Mouse (Mus musculus) midbrain, embryonic 14.5 days (tissue): ENCODE measurements around the gene Abhd17c. TPM values are rescaled to one million over a fixed set of nuclear protein-coding genes. Genes with fewer than 3 reads are reported as not detected.
"Not testable (repeated sequence)": the region's sequence is repeated elsewhere in the genome, so short reads cannot be mapped to it uniquely, and the experiment has no call there.

ENCODE experiments used
- ATAC-seq: fragments of 200-750 bp; cut with Nextera tagmentation; 2 replicates; pipeline ENCODE4 v1.8.0; 2017; ENCODE audit warnings: moderate number of reproducible peaks, moderate library complexity; ENCODE audit not compliant: low FRiP score, low TSS enrichment
- DNase-seq: peaks from one replicate; pipeline ENCODE4 v3.0.0-alpha.2; 2015
- H3K27ac ChIP-seq: fragments of 300-500 bp; sonication (generic); replicated peaks from 2 replicates; pipeline ENCODE4 v1.5.1; 2014; ENCODE audit warnings: mild to moderate bottlenecking, low read depth, low read length, moderate library complexity
- H3K27me3 ChIP-seq: fragments of 300-500 bp; sonication (generic); 2 replicates; pipeline ENCODE4 v1.6.1; 2014; ENCODE audit warnings: low read length, control low read depth, mixed read lengths; ENCODE audit not compliant: control insufficient read depth, insufficient read depth
- H3K36me3 ChIP-seq: fragments of 300-500 bp; sonication (generic); 2 replicates; pipeline ENCODE4 v1.6.1; 2014; ENCODE audit warnings: low read length, control low read depth; ENCODE audit not compliant: control insufficient read depth, insufficient read depth
- H3K4me1 ChIP-seq: fragments of 300-500 bp; sonication (generic); 2 replicates; pipeline ENCODE4 v1.6.1; 2014; ENCODE audit warnings: mild to moderate bottlenecking, antibody characterized with exemption, low read length, control low read depth; ENCODE audit not compliant: control insufficient read depth, insufficient read depth
- H3K4me2 ChIP-seq: fragments of 300-500 bp; sonication (generic); 2 replicates; pipeline ENCODE4 v1.6.1; 2014; ENCODE audit warnings: mild to moderate bottlenecking, low read length, moderate library complexity
- H3K4me3 ChIP-seq: fragments of 300-500 bp; sonication (generic); replicated peaks from 2 replicates; pipeline ENCODE4 v1.5.1; 2014; ENCODE audit warnings: low read depth, low read length
- H3K9ac ChIP-seq: fragments of 300-500 bp; sonication (generic); replicated peaks from 2 replicates; pipeline ENCODE4 v1.6.1; 2014; ENCODE audit warnings: mild to moderate bottlenecking, low read length, moderate library complexity
- H3K9me3 ChIP-seq: fragments of 300-500 bp; sonication (generic); 2 replicates; pipeline ENCODE4 v1.6.1; 2016; ENCODE audit warnings: low read length, control low read depth, mixed read lengths; ENCODE audit not compliant: control insufficient read depth
- WGBS: fragments of 180-500 bp; shearing (Covaris S2); extraction: QIAGEN DNeasy Blood & Tissue Kit; methylation state at CpG from one replicate; pipeline ENCODE4 v1.1.7; 2014; 5-methylcytosine and 5-hydroxymethylcytosine counted together
- polyA plus RNA-seq: library from polyadenylated mRNA; unstranded; fragments of >200 nt; fragmentation: Nextera tagmentation; extraction: Ambion mirVana; gene quantifications from 2 replicates; pipeline ENCODE4 v1.2.1, GENCODE M21; 2014

Gene Abhd17c
- polyA plus RNA-seq, 1 experiment from 2014 or later: 50.3 TPM

DNA sequence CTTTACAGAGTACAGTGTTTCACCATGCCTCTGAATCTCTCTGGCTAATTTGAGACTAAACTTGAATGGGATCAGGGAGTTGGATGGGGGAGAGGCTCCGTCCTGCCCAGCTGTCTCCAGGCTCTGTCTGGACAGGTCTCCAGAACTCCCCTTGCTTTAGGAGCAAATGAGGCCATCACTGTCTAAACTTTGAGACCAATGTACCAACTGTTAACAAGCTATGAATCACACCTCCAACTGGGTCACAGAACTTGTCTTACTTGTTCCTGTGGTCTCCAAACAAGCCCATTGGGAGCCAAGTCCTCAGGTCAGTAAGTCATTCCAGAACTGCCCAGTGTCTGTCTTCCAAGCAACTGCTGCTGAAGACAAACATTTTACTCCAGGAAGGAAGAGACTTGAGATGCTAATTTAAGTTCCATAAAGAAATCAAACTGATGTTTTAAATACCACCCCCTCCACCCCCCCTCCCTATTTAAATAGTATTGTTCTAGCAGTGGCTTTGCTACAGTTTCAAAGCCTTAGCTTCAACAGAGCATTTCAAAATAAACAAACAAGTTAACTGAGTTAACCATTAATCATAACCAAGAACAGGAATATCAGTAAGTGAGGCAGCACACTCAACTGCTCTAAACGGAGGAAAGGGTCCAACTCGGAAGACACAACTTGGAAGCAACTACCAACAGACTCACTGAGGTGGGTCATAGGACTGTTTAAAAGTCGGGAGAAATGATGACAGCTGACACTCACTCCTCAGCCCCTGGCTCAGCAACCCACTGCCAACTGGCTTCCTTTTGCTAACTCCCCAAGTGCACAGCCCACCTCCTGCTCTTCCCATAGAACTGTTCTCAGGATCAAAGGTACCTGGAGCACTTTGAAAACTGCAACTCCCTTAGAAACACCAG is 15.6 kb downstream of the Abhd17c start:
- Histone ChIP-seq H3K4me3 (no peak overlapping the region), H3K4me2 (no peak overlapping the region), H3K27me3 (no peaks in the 10 kb centered on the region), H3K36me3 (no peaks in the 10 kb centered on the region), H3K27ac (no peak overlapping the region), H3K9me3 (no peaks in the 10 kb centered on the region), H3K4me1 (peaks cover 7% of the 10 kb centered on the region), H3K9ac (no peak overlapping the region)
- WGBS: 86% methylated on average over 4 of the region's 4 CpGs
- DNase-seq (no peak), ATAC-seq (no peak)

DNA sequence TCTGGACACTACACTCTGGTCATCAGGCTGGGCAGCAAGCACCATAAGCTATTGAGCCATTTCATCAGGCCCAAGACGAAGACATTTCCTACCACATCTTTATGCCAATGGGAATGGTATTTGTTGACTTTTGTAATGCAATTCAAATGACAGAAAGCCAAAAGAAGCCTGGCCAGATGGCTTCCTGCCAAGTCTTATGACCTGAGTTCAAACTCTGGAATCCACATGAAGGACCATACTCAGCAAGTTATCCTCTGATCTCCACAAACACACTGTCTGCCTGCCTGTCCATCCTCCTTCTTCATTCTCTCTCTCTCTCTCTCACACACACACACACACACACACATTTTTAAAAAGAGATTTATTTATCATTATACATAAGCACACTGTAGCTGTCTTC is 19.0 kb downstream of the Abhd17c start:
- DNase-seq: no peak
- Histone ChIP-seq H3K9ac (no peak overlapping the region), H3K4me2 (no peak overlapping the region), H3K36me3 (no peaks in the 10 kb centered on the region), H3K9me3 (no peaks in the 10 kb centered on the region), H3K27me3 (no peaks in the 10 kb centered on the region), H3K27ac (no peak overlapping the region), H3K4me3 (no peak overlapping the region), H3K4me1 (no peaks in the 10 kb centered on the region)
- ATAC-seq: no peak
- 79% methylated on average over 1 of the region's 1 CpGs for WGBS

DNA sequence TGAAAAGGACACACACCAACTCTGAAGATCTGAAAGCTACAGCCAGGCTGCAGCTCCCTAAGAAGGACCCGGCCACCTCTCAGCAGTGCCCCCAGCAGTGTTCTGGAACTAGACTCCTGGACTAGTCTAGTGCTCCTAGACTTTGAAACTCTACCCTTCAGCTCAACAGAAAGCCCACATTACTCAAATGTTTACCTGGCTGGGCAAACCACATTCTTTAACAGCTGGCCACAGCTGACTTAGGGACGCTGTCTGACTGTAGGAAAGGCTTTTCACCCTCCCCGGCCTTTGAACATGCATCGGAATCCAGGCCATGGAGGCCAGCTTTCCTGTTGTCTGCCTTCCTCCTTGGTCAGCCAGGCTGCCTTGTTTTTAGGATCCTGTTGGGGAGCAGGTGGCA is 20.0 kb downstream of the Abhd17c start:
- no peak overlapping the region for H3K4me2 ChIP-seq
- no peaks in the 10 kb centered on the region for H3K27me3 ChIP-seq
- H3K9ac ChIP-seq: no peak overlapping the region
- H3K9me3 ChIP-seq: no peaks in the 10 kb centered on the region
- no peaks in the 10 kb centered on the region for H3K4me1 ChIP-seq
- H3K36me3 ChIP-seq: no peaks in the 10 kb centered on the region
- WGBS: 93% methylated on average over 4 of the region's 4 CpGs
- ATAC-seq (no peak), DNase-seq (no peak)
- no peak overlapping the region for H3K27ac ChIP-seq
- H3K4me3 ChIP-seq: no peak overlapping the region

DNA sequence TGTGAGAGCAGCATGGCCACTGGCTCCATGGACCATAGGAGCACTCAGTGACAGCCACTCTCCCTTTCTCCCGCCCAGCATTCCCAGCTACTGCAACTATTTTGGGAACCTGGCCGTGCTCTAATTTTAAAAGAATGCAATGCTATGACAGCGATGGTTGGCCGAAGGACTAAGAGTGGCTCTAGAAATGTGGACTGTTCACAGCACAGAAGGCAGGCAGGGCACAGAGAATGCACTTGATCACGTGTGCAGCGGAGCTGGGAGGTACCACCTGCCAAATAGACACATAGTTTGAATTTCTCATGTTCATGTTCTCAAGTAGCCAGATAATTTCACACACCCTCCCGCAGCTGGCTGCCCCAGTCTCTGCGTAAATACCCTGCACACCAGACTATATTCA is 23.0 kb downstream of the Abhd17c start:
- no peak for DNase-seq
- WGBS: 87% methylated on average over 8 of the region's 8 CpGs

DNA sequence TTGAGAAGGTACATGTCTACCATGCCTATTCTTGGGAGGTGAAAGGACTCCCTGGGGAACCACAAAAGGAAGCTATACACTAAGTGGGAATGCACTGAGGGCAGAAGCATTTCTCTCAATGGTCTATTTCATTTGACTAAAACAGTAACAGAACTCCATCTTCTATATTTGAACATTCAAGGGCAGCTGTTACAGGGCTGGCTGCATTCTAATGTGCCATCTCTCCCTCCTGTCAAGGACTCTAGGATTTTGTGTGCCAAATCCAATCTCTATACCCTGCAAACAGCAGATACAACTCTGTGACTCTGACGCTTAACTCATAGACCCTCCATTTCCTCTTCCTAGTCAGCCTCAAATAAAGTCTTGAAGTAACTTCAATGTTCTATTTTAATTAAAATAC is 26.0 kb downstream of the Abhd17c start:
- H3K4me2 ChIP-seq: no peak overlapping the region
- no peaks in the 10 kb centered on the region for H3K36me3 ChIP-seq
- no peak overlapping the region for H3K9ac ChIP-seq
- H3K27ac ChIP-seq: no peak overlapping the region
- 93% methylated on average over 1 of the region's 1 CpGs for WGBS
- H3K27me3 ChIP-seq: no peaks in the 10 kb centered on the region
- no peaks in the 10 kb centered on the region for H3K9me3 ChIP-seq
- no peak overlapping the region for H3K4me3 ChIP-seq
- DNase-seq (no peak), ATAC-seq (no peak)
- H3K4me1 ChIP-seq: peaks cover 7% of the 10 kb centered on the region; the same call in 1 of the 2 replicates

More for the DNA sequence above, 23.0 kb downstream of the Abhd17c start:
- 0 out of 2 replicates have a peak, but pooled peaks cover 3% of the 10 kb centered on the region for H3K4me1 ChIP-seq
- no peak overlapping the region for H3K4me3 ChIP-seq
- H3K27ac ChIP-seq: no peak overlapping the region
- no peaks in the 10 kb centered on the region for H3K27me3 ChIP-seq
- no peak overlapping the region for H3K4me2 ChIP-seq
- no peak overlapping the region for H3K9ac ChIP-seq
- no peak for ATAC-seq
- H3K36me3 ChIP-seq: no peaks in the 10 kb centered on the region
- no peaks in the 10 kb centered on the region for H3K9me3 ChIP-seq

DNA sequence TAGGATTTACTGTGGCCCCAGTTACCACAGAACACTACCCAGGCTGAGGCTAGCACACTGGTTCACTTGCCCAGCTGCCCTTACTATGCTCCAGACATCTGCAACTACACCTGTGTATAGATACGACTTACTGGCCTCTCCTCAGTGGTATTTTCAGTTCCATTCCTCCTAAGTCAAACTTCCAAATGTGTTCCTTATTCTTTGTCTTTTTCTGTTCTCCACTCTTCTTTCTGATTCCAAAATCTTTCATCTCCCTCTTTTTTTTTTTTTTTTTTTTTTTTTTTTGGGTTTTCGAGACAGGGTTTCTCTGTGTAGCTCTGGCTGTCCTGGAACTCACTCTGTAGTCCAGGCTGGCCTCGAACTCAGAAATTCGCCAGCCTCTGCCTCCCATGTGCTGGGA is 28.0 kb downstream of the Abhd17c start:
- not testable (repeated sequence) for H3K9me3 ChIP-seq, H3K27me3 ChIP-seq, H3K4me2 ChIP-seq, ATAC-seq, H3K27ac ChIP-seq, H3K4me3 ChIP-seq, H3K9ac ChIP-seq, DNase-seq, H3K36me3 ChIP-seq
- peaks cover 17% of the 10 kb centered on the region; the same call in 1 of the 2 replicates for H3K4me1 ChIP-seq
- WGBS: 96% methylated on average over 3 of the region's 4 CpGs

DNA sequence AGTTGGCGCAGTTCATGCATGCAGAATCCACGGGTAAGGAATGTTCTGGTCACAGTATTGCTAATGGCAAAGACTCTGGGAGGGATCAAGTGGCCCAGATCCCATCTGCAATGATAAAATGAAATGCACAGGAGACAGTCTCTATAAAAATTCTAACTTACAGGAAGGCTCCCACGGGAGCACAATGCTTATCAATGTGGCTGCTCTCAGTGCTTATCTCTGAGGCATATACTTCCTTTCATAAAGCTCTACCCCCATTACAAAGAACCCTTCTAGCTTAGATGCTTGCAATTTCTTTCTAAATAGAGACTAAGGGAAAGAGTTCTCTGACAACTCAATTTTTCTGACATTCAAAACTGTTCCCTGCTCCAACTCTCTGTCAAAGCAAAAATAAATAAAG is 29.9 kb downstream of the Abhd17c start:
- H3K27me3 ChIP-seq: no peaks in the 10 kb centered on the region
- H3K4me3 ChIP-seq: no peak overlapping the region
- 77% methylated on average over 3 of the region's 3 CpGs for WGBS
- H3K4me2 ChIP-seq: no peak overlapping the region
- no peaks in the 10 kb centered on the region for H3K36me3 ChIP-seq
- no peak for DNase-seq
- H3K9ac ChIP-seq: no peak overlapping the region
- H3K9me3 ChIP-seq: no peaks in the 10 kb centered on the region
- H3K4me1 ChIP-seq: peaks cover 17% of the 10 kb centered on the region; the same call in 1 of the 2 replicates
- H3K27ac ChIP-seq: no peak overlapping the region
- ATAC-seq: no peak

DNA sequence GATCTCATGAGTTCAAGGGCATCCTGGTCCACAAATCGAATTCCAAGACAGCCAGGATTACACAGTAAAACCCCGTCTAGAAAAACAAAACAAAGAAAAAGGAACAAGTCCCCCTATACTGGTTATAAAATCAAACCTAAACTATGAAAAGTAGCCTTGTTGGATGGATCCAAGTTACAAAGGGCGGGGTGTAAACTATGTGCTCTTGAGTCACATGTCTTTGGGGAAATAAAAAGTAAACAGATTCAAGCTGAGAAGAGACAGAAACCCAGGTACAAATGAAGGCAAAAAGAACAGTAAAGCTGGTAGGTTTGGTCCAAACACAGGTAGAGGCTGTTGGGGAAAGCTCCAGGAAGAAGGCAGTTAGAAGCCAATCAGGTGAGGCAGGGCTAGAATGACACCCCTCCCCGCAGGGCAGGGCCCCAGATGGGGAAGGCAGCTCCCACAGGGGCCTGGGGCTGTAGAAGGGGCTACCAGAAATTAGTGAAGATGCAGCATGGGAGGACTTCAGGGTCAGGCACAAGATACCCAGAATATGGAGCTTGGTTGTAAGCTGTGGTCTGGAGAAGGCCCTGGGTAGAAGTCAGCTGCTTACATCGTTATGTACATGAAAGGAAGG is 31.4 kb downstream of the Abhd17c start:
- no peak overlapping the region for H3K4me2 ChIP-seq
- ATAC-seq: no peak
- no peak overlapping the region for H3K4me3 ChIP-seq
- no peak overlapping the region for H3K27ac ChIP-seq
- 77% methylated on average over 5 of the region's 5 CpGs for WGBS
- H3K36me3 ChIP-seq: no peaks in the 10 kb centered on the region
- H3K9ac ChIP-seq: no peak overlapping the region
- no peaks in the 10 kb centered on the region for H3K27me3 ChIP-seq
- no peaks in the 10 kb centered on the region for H3K9me3 ChIP-seq
- DNase-seq: no peak
- H3K4me1 ChIP-seq: peaks cover 13% of the 10 kb centered on the region; the same call in 1 of the 2 replicates
